8 mouse cellular contexts compared by ENCODE assay signal in the genomic region with DNA sequence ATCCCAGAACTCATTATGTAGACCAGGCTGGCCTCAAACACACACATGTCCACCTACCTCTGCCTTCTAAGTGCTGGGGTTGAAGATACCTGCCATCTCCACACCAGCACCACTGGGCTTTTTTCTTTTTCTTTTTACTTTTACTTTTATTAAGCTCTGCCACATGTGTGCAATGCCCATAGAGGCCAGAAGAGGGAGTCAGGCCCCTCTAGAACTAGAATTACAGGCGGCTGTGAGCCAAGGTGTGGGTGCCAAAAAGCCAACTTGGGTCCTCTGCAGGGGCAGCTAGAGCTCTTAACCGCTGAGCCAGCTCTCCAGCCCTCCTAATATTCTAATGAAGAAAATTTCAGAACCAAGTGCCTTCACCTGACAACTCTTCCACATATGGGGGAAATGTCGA. TPM values are rescaled to one million over a fixed set of nuclear protein-coding genes. Genes with fewer than 3 reads are reported as not detected.
DNase-seq lines count a peak whose midpoint lies in the region; ATAC-seq lines count a peak whose summit lies in the region.

No protein-coding gene starts in this region.

- H3K9ac ChIP-seq in forebrain, embryonic 14.5 days (ENCODE audit: low read length): no peak overlapping the region
- no peak overlapping the region for H3K9ac ChIP-seq in forebrain, embryonic 15.5 days (replicated peaks)
- H3K9ac ChIP-seq in midbrain, embryonic 16.5 days (ENCODE audit: low read depth, low read length): no peak overlapping the region

- no peaks in the 10 kb centered on the region for H3K9me3 ChIP-seq in forebrain, embryonic 14.5 days (replicated peaks; ENCODE audit: control insufficient read depth, low read length)
- H3K9me3 ChIP-seq in forebrain, embryonic 15.5 days: no peaks in the 10 kb centered on the region
- H3K9me3 ChIP-seq in midbrain, embryonic 10.5 days (replicated peaks): no peaks in the 10 kb centered on the region
- H3K9me3 ChIP-seq in midbrain, embryonic 16.5 days (replicated peaks; ENCODE audit: control insufficient read depth, low read length, poor library complexity, severe bottlenecking): no peaks in the 10 kb centered on the region

- 47% methylated on average over 3 of the region's 3 CpGs for WGBS in forebrain, embryonic 14.5 days
- WGBS in forebrain, embryonic 15.5 days: 53% methylated on average over 3 of the region's 3 CpGs
- WGBS in midbrain, embryonic 10.5 days: 53% methylated on average over 3 of the region's 3 CpGs
- 45% methylated on average over 3 of the region's 3 CpGs for WGBS in midbrain, embryonic 16.5 days

- no peak overlapping the region for H3K27ac ChIP-seq in forebrain, embryonic 14.5 days (ENCODE audit: low read depth, low read length)
- no peak overlapping the region for H3K27ac ChIP-seq in forebrain, embryonic 15.5 days (replicated peaks)
- no peak overlapping the region for H3K27ac ChIP-seq in midbrain, embryonic 10.5 days (replicated peaks)
- no peak overlapping the region for H3K27ac ChIP-seq in midbrain, embryonic 16.5 days (ENCODE audit: low read length)

- DNase-seq in forebrain, embryonic 14.5 days (ENCODE audit: low spot score): peak; percentile 31
- DNase-seq in midbrain, embryonic 10.5 days (ENCODE audit: low spot score): peak; percentile 28
- DNase-seq in kidney, postnatal 4 days: peak; percentile 39 to 53
- peak; percentile 58 for DNase-seq in thymus, postnatal 0 days (ENCODE audit: low spot score)
- no peak for DNase-seq in adrenal gland, postnatal 10 days
- DNase-seq in spleen, postnatal 14 days (ENCODE audit: low spot score in 2 of 2): no peak

- no peak overlapping the region for H3K4me3 ChIP-seq in forebrain, embryonic 14.5 days (ENCODE audit: low read depth, low read length)
- H3K4me3 ChIP-seq in forebrain, embryonic 15.5 days: no peak overlapping the region
- H3K4me3 ChIP-seq in midbrain, embryonic 10.5 days: no peak overlapping the region
- H3K4me3 ChIP-seq in midbrain, embryonic 16.5 days (ENCODE audit: low read depth, low read length): no peak overlapping the region

- ATAC-seq in forebrain, embryonic 14.5 days: no peak
- ATAC-seq in forebrain, embryonic 15.5 days (replicated peaks): no peak
- no peak for ATAC-seq in midbrain, embryonic 16.5 days

- no peaks in the 10 kb centered on the region for H3K27me3 ChIP-seq in forebrain, embryonic 14.5 days (replicated peaks; ENCODE audit: control insufficient read depth, insufficient read depth, low read length)
- no peaks in the 10 kb centered on the region for H3K27me3 ChIP-seq in forebrain, embryonic 15.5 days
- peaks cover 10% of the 10 kb centered on the region; the same call in 1 of the 2 replicates for H3K27me3 ChIP-seq in midbrain, embryonic 10.5 days (ENCODE audit: low read depth, poor library complexity, severe bottlenecking)
- H3K27me3 ChIP-seq in midbrain, embryonic 16.5 days (ENCODE audit: control insufficient read depth, insufficient read depth, low read depth, low read length): no peaks in the 10 kb centered on the region

- H3K4me1 ChIP-seq in forebrain, embryonic 14.5 days (ENCODE audit: control insufficient read depth, insufficient read depth, low read length): no peaks in the 10 kb centered on the region
- H3K4me1 ChIP-seq in forebrain, embryonic 15.5 days: 0 out of 2 replicates have a peak, but pooled peaks cover 3% of the 10 kb centered on the region
- H3K4me1 ChIP-seq in midbrain, embryonic 10.5 days: peaks cover 6% of the 10 kb centered on the region
- peaks cover 4% of the 10 kb centered on the region; the same call in 1 of the 2 replicates for H3K4me1 ChIP-seq in midbrain, embryonic 16.5 days (ENCODE audit: control insufficient read depth, insufficient read depth, low read length)

- no peak overlapping the region for H3K4me2 ChIP-seq in forebrain, embryonic 14.5 days (ENCODE audit: low read length)
- H3K4me2 ChIP-seq in forebrain, embryonic 15.5 days (replicated peaks): no peak overlapping the region
- no peak overlapping the region for H3K4me2 ChIP-seq in midbrain, embryonic 16.5 days (ENCODE audit: low read length)

- no peaks in the 10 kb centered on the region for H3K36me3 ChIP-seq in forebrain, embryonic 14.5 days (ENCODE audit: control insufficient read depth, insufficient read depth, low read length)
- H3K36me3 ChIP-seq in forebrain, embryonic 15.5 days: no peaks in the 10 kb centered on the region
- no peaks in the 10 kb centered on the region for H3K36me3 ChIP-seq in midbrain, embryonic 10.5 days
- H3K36me3 ChIP-seq in midbrain, embryonic 16.5 days (ENCODE audit: control insufficient read depth, insufficient read depth, low read length): no peaks in the 10 kb centered on the region

RNA-seq across cellular contexts. Expression of gene Ppp2r5c, which starts 30.7 kb away (rescaled TPM):
- polyA plus RNA-seq in forebrain, embryonic 14.5 days (2014; fragmentation: Nextera tagmentation; extraction: Ambion mirVana): 138 and 144 TPM in 2 replicates
- polyA plus RNA-seq in forebrain, embryonic 15.5 days (2015; fragmentation: Nextera tagmentation; extraction: Ambion mirVana): 137 TPM in 2 replicates
- polyA plus RNA-seq in midbrain, embryonic 10.5 days (2016; fragmentation: Nextera tagmentation; extraction: Ambion mirVana): 142 and 155 TPM in 2 replicates
- polyA plus RNA-seq in midbrain, embryonic 16.5 days (2015; fragmentation: Nextera tagmentation; extraction: Ambion mirVana): 144 and 147 TPM in 2 replicates
- polyA plus RNA-seq in thymus, postnatal 0 days (2015; fragmentation: Nextera tagmentation; extraction: Ambion mirVana): 309 and 319 TPM in 2 replicates
- 100 to 1,000 TPM; 108 to 121 TPM for total RNA-seq in adrenal gland, postnatal 10 days (2021)

Comparison
In these comparisons a context has a peak if more than half of its experiments do, and no peak if none do; other contexts are left out.
1. DNase-seq: peak in forebrain, embryonic 14.5 days (single experiment), midbrain, embryonic 10.5 days (single experiment), kidney, postnatal 4 days (2 of 2) and thymus, postnatal 0 days (single experiment); none in adrenal gland, postnatal 10 days (single experiment) and spleen, postnatal 14 days (0 of 2).